Mouse (Mus musculus): Measurements from ENCODE around the gene Pmm1. TPM values are rescaled to one million over a fixed set of nuclear protein-coding genes. Genes with fewer than 3 reads are reported as not detected.

The Pmm1 gene
- total RNA-seq (2023), result 26.1 TPM

GRCm38 (mm10) chr15:81960171-81961077 lies at the start of gene Pmm1:
TSS of gene Pmm1 (minus strand) at chr15:81960930.

GRCm38 (mm10) chr15:81987646-81988045 lies 26.9 kb upstream of the Pmm1 start, which contains the start of gene Xrcc6:
TSS of gene Xrcc6 (plus strand) at chr15:81987835.

GRCm38 (mm10) chr15:81980321-81980720 lies 19.6 kb upstream of the Pmm1 start, which contains the start of gene 1700029P11Rik:
TSS of gene 1700029P11Rik (plus strand) at chr15:81980540.

GRCm38 (mm10) chr15:81936679-81937078 lies 24.1 kb downstream of the Pmm1 start, which contains the start of gene Csdc2:
TSS of gene Csdc2 (plus strand) at chr15:81936759.

GRCm38 (mm10) chr15:81925760-81926445 lies 34.8 kb downstream of the Pmm1 start, which contains the start of gene Polr3h:
TSS of gene Polr3h (minus strand) at chr15:81926240.

Other genes with a start within 250 kb of the Pmm1 start
- gene Zc3h7b, start 215.9 kb downstream of the Pmm1 start, total RNA-seq (2023), result 28.1 TPM
- gene Rangap1, start 215.4 kb downstream of the Pmm1 start, total RNA-seq (2023), result 86.9 TPM
- 25.6 TPM for gene Tef, start 158.5 kb downstream of the Pmm1 start, total RNA-seq (2023)
- 78.4 TPM for gene Tob2, start 102.1 kb downstream of the Pmm1 start, total RNA-seq (2023)
- 54.4 TPM for gene Phf5a, start 89.0 kb downstream of the Pmm1 start, total RNA-seq (2023)
- gene Aco2, start 88.6 kb downstream of the Pmm1 start, total RNA-seq (2023), result 151 TPM
- 15.0 TPM for gene Polr3h, start 34.7 kb downstream of the Pmm1 start, total RNA-seq (2023)
- not detected for gene Csdc2, start 24.2 kb downstream of the Pmm1 start, total RNA-seq (2023)
- gene 1700029P11Rik, start 19.6 kb upstream of the Pmm1 start, total RNA-seq (2023), result not detected
- 31.4 TPM for gene Xrcc6, start 26.9 kb upstream of the Pmm1 start, total RNA-seq (2023)
- 27.8 TPM for gene Desi1, start 72.9 kb upstream of the Pmm1 start, total RNA-seq (2023)
- 94.0 TPM for gene Snu13, start 86.7 kb upstream of the Pmm1 start, total RNA-seq (2023)
- gene 4930407I10Rik, start 98.2 kb upstream of the Pmm1 start, total RNA-seq (2023), result not detected
- not detected for gene Mei1, start 109.1 kb upstream of the Pmm1 start, total RNA-seq (2023)
- gene Ccdc134, start 167.0 kb upstream of the Pmm1 start, total RNA-seq (2023), result 39.1 TPM
- gene Srebf2, start 186.3 kb upstream of the Pmm1 start, total RNA-seq (2023), result 184 TPM

Data from CD8-positive naive resting alpha-beta T cell, adult 57 days (primary cell).